Mouse (Mus musculus) limb, embryonic 11.5 days (tissue): ENCODE data around the gene Tgfbrap1. TPM values are rescaled to one million over a fixed set of nuclear protein-coding genes. Genes with fewer than 3 reads are reported as not detected.

Experiments
- ATAC-seq: fragments of 200-750 bp; cut with Nextera tagmentation; 2 replicates; pipeline ENCODE4 v1.8.0; 2017; ENCODE audit warnings: low read depth; ENCODE audit not compliant: insufficient number of reproducible peaks, low FRiP score, low TSS enrichment
- DNase-seq: peaks from one replicate; pipeline ENCODE4 v3.0.0-alpha.2; 2015; ENCODE audit warnings: low spot score
- H3K27ac ChIP-seq: fragments of 300-500 bp; sonication (generic); replicated peaks from 2 replicates; pipeline ENCODE4 v1.5.1; 2014; ENCODE audit warnings: low read depth, mild to moderate bottlenecking, low read length
- H3K27me3 ChIP-seq: fragments of 300-500 bp; sonication (generic); 2 replicates; pipeline ENCODE4 v1.6.1; 2014; ENCODE audit warnings: mild to moderate bottlenecking, low read length, mixed read lengths; ENCODE audit not compliant: control insufficient read depth, insufficient read depth
- H3K36me3 ChIP-seq: fragments of 300-500 bp; sonication (generic); 2 replicates; pipeline ENCODE4 v1.6.1; 2014; ENCODE audit warnings: mild to moderate bottlenecking, low read length, moderate library complexity, mixed read lengths; ENCODE audit not compliant: control insufficient read depth, insufficient read depth
- H3K4me1 ChIP-seq: fragments of 300-500 bp; sonication (generic); 2 replicates; pipeline ENCODE4 v1.6.1; 2014; ENCODE audit warnings: low read length, mixed read lengths; ENCODE audit not compliant: control insufficient read depth, insufficient read depth
- H3K4me2 ChIP-seq: fragments of 300-500 bp; sonication (generic); 2 replicates; pipeline ENCODE4 v1.6.1; 2014; ENCODE audit warnings: low read depth, mild to moderate bottlenecking, moderate library complexity; ENCODE audit not compliant: severe bottlenecking
- H3K4me3 ChIP-seq: fragments of 300-500 bp; sonication (generic); 2 replicates; pipeline ENCODE4 v1.5.1; 2014; ENCODE audit warnings: low read depth, low read length
- H3K9ac ChIP-seq: fragments of 300-500 bp; sonication (generic); 2 replicates; pipeline ENCODE4 v1.6.1; 2014; ENCODE audit warnings: mild to moderate bottlenecking, low read length
- H3K9me3 ChIP-seq: fragments of 300-500 bp; sonication (generic); 2 replicates; pipeline ENCODE4 v1.6.1; 2016; ENCODE audit warnings: low read length; ENCODE audit not compliant: control insufficient read depth
- WGBS: fragments of 180-500 bp; shearing (Covaris S2); extraction: QIAGEN DNeasy Blood & Tissue Kit; methylation state at CpG from one replicate; pipeline ENCODE4 v1.1.7; 2014; 5-methylcytosine and 5-hydroxymethylcytosine counted together
- polyA plus RNA-seq: library from polyadenylated mRNA; unstranded; fragments of >200 nt; fragmentation: Nextera tagmentation; extraction: Ambion mirVana; gene quantifications from 2 replicates; pipeline ENCODE4 v1.2.1, GENCODE M21; 2014

The Tgfbrap1 gene
- polyA plus RNA-seq, 1 experiment from 2014 or later: 10.5 TPM

- Histone ChIP-seq H3K27ac (0 out of 2 replicates have a peak overlapping the region, but pooled peaks have one; percentile 45), H3K4me1 (peaks cover 4% of the 10 kb centered on the region; the same call in 1 of the 2 replicates), H3K27me3 (no peaks in the 10 kb centered on the region), H3K4me2 (peak overlapping the region; percentile 91), H3K9ac (peak overlapping the region; percentile 82), H3K4me3 (peak overlapping the region; percentile 70), H3K36me3 (no peaks in the 10 kb centered on the region), H3K9me3 (no peaks in the 10 kb centered on the region)
- peak; percentile 75 for DNase-seq
- under 1% methylated on average over 87 of the region's 102 CpGs for WGBS
- peak; percentile 81 for ATAC-seq
Measured at GRCm38 (mm10) chr1:43092056-43093015, 6.1 kb downstream of the Tgfbrap1 start.

GRCm38 (mm10) chr1:43091306-43092055, 7.0 kb downstream of the Tgfbrap1 start:
- H3K9ac ChIP-seq: peak overlapping the region; percentile 82
- H3K4me3 ChIP-seq: peak overlapping the region; percentile 70
- H3K36me3 ChIP-seq: no peaks in the 10 kb centered on the region
- DNase-seq (peak; percentile 22), ATAC-seq (no peak; the same call in 1 of the 2 replicates)
- H3K27ac ChIP-seq: no peak overlapping the region
- no peaks in the 10 kb centered on the region for H3K27me3 ChIP-seq
- WGBS: 49% methylated on average over 13 of the region's 13 CpGs
- H3K4me2 ChIP-seq: peak overlapping the region; percentile 91
- H3K9me3 ChIP-seq: no peaks in the 10 kb centered on the region
- H3K4me1 ChIP-seq: peaks cover 4% of the 10 kb centered on the region; the same call in 1 of the 2 replicates

- H3K36me3 ChIP-seq: no peaks in the 10 kb centered on the region
- no peak overlapping the region for H3K9ac ChIP-seq
- H3K4me3 ChIP-seq: no peak overlapping the region
- no peaks in the 10 kb centered on the region for H3K9me3 ChIP-seq
- no peak overlapping the region for H3K27ac ChIP-seq
- no peak for DNase-seq
- H3K27me3 ChIP-seq: no peaks in the 10 kb centered on the region
- ATAC-seq: no peak
- no peak overlapping the region for H3K4me2 ChIP-seq
- peaks cover 4% of the 10 kb centered on the region; the same call in 1 of the 2 replicates for H3K4me1 ChIP-seq
- WGBS: 80% methylated on average over 1 of the region's 1 CpGs
Measured at GRCm38 (mm10) chr1:43090418-43090817, 8.0 kb downstream of the Tgfbrap1 start.

GRCm38 (mm10) chr1:43082946-43083345, 15.5 kb downstream of the Tgfbrap1 start:
- H3K4me2 ChIP-seq: no peak overlapping the region
- peaks cover 4% of the 10 kb centered on the region; the same call in 1 of the 2 replicates for H3K36me3 ChIP-seq
- ATAC-seq (no peak), DNase-seq (no peak)
- no peaks in the 10 kb centered on the region for H3K4me1 ChIP-seq
- no peaks in the 10 kb centered on the region for H3K27me3 ChIP-seq
- no peak overlapping the region for H3K4me3 ChIP-seq
- H3K9me3 ChIP-seq: no peaks in the 10 kb centered on the region
- no peak overlapping the region for H3K9ac ChIP-seq
- WGBS: 90% methylated on average over 5 of the region's 5 CpGs
- H3K27ac ChIP-seq: no peak overlapping the region

- Histone ChIP-seq H3K27me3 (no peaks in the 10 kb centered on the region), H3K36me3 (0 out of 2 replicates have a peak, but pooled peaks cover 2% of the 10 kb centered on the region), H3K4me1 (no peaks in the 10 kb centered on the region), H3K4me3 (no peak overlapping the region), H3K27ac (no peak overlapping the region), H3K4me2 (no peak overlapping the region), H3K9me3 (no peaks in the 10 kb centered on the region), H3K9ac (no peak overlapping the region)
- no peak for ATAC-seq
- DNase-seq: no peak
- WGBS: 96% methylated on average over 2 of the region's 2 CpGs
Measured at GRCm38 (mm10) chr1:43078124-43078523, 20.3 kb downstream of the Tgfbrap1 start.

- no peak overlapping the region for H3K27ac ChIP-seq
- no peaks in the 10 kb centered on the region for H3K9me3 ChIP-seq
- no peak overlapping the region for H3K4me3 ChIP-seq
- no peak overlapping the region for H3K4me2 ChIP-seq
- H3K27me3 ChIP-seq: no peaks in the 10 kb centered on the region
- no peak overlapping the region for H3K9ac ChIP-seq
- H3K36me3 ChIP-seq: 0 out of 2 replicates have a peak, but pooled peaks cover 2% of the 10 kb centered on the region
- no peak for ATAC-seq
- 88% methylated on average over 2 of the region's 2 CpGs for WGBS
- no peak for DNase-seq
- H3K4me1 ChIP-seq: no peaks in the 10 kb centered on the region
Measured at GRCm38 (mm10) chr1:43074791-43075190, 23.6 kb downstream of the Tgfbrap1 start.

GRCm38 (mm10) chr1:43072561-43072960, 25.9 kb downstream of the Tgfbrap1 start:
- Histone ChIP-seq H3K4me1 (no peaks in the 10 kb centered on the region), H3K9me3 (no peaks in the 10 kb centered on the region), H3K36me3 (0 out of 2 replicates have a peak, but pooled peaks cover 2% of the 10 kb centered on the region), H3K4me2 (no peak overlapping the region), H3K4me3 (no peak overlapping the region), H3K9ac (no peak overlapping the region), H3K27me3 (no peaks in the 10 kb centered on the region), H3K27ac (no peak overlapping the region)
- DNase-seq: no peak
- ATAC-seq: no peak
- 67% methylated on average over 1 of the region's 1 CpGs for WGBS

GRCm38 (mm10) chr1:43072028-43072427, 26.4 kb downstream of the Tgfbrap1 start:
- no peak overlapping the region for H3K27ac ChIP-seq
- no peaks in the 10 kb centered on the region for H3K27me3 ChIP-seq
- H3K4me1 ChIP-seq: no peaks in the 10 kb centered on the region
- H3K36me3 ChIP-seq: 0 out of 2 replicates have a peak, but pooled peaks cover 4% of the 10 kb centered on the region
- no peak overlapping the region for H3K9ac ChIP-seq
- no peak for ATAC-seq
- no peak overlapping the region for H3K4me3 ChIP-seq
- no peak overlapping the region for H3K4me2 ChIP-seq
- 93% methylated on average over 8 of the region's 8 CpGs for WGBS
- no peaks in the 10 kb centered on the region for H3K9me3 ChIP-seq
- DNase-seq: no peak
